Mouse (Mus musculus) embryonic facial prominence, embryonic 12.5 days (tissue): ENCODE measurements at regions not wholly inside any gene's neighbourhood (a gene's known extent, or its start where the extent isn't known, plus 50 kb on each side); places are given as distances from the start of the nearest gene placed in this dataset.
"Not testable (repeated sequence)": the region's sequence is repeated elsewhere in the genome, so short reads cannot be mapped to it uniquely, and the experiment has no call there.

Experiments used
- ATAC-seq: fragments of 200-750 bp; cut with Nextera tagmentation; 2 replicates; pipeline ENCODE4 v1.8.0; 2017; ENCODE audit not compliant: insufficient number of reproducible peaks, insufficient read depth, low FRiP score, low TSS enrichment
- H3K27ac ChIP-seq: fragments of 300-500 bp; sonication (generic); 2 replicates; pipeline ENCODE4 v1.5.1; 2016; ENCODE audit warnings: mild to moderate bottlenecking
- H3K27me3 ChIP-seq: fragments of 300-500 bp; sonication (generic); 2 replicates; pipeline ENCODE4 v1.6.1; 2016; ENCODE audit warnings: mild to moderate bottlenecking, moderate library complexity
- H3K36me3 ChIP-seq: fragments of 300-500 bp; sonication (generic); 2 replicates; pipeline ENCODE4 v1.6.1; 2016; ENCODE audit warnings: mild to moderate bottlenecking
- H3K4me1 ChIP-seq: fragments of 300-500 bp; sonication (generic); 2 replicates; pipeline ENCODE4 v1.6.1; 2016
- H3K4me2 ChIP-seq: fragments of 300-500 bp; sonication (generic); replicated peaks from 2 replicates; pipeline ENCODE4 v1.6.1; 2016; ENCODE audit warnings: mild to moderate bottlenecking, moderate library complexity
- H3K4me3 ChIP-seq: fragments of 300-500 bp; sonication (generic); 2 replicates; pipeline ENCODE4 v1.5.1; 2016; ENCODE audit warnings: mild to moderate bottlenecking
- H3K9ac ChIP-seq: fragments of 300-500 bp; sonication (generic); 2 replicates; pipeline ENCODE4 v1.6.1; 2016; ENCODE audit warnings: mild to moderate bottlenecking, moderate library complexity
- H3K9me3 ChIP-seq: fragments of 300-500 bp; sonication (generic); 2 replicates; pipeline ENCODE4 v1.6.1; 2016; ENCODE audit warnings: mild to moderate bottlenecking, moderate library complexity
- WGBS: fragments of 180-500 bp; shearing (Covaris S2); methylation state at CpG from one replicate; pipeline ENCODE4 v1.1.7; 2016; 5-methylcytosine and 5-hydroxymethylcytosine counted together

DNA sequence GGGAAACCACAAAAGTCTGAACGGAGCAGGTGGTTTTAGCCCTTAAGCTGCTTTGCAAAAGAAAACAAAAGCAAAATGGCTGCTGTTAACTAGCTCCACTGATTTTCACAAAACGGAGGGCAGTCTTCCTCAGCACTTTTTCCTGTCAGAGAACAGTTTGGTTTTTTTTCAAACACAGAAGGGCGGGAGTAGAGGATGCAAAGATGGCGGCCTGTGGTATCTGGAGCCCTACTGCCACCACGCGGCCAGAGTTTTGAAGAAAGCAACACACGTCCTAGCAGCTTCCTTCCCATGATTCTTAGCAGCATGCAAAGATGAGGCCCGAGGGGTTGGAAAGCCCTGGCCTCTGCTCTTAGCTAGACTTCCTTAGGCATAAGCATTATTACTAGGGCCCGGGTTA lies 191.6 kb upstream of the Olfr1324 start:
- Histone ChIP-seq H3K4me1 (no peaks in the 10 kb centered on the region), H3K4me3 (no peak overlapping the region), H3K4me2 (no peak overlapping the region), H3K9me3 (no peaks in the 10 kb centered on the region), H3K27ac (no peak overlapping the region), H3K36me3 (0 out of 2 replicates have a peak, but pooled peaks cover 2% of the 10 kb centered on the region), H3K9ac (no peak overlapping the region), H3K27me3 (no peaks in the 10 kb centered on the region)
- 62% methylated on average over 9 of the region's 9 CpGs for WGBS
- no peak for ATAC-seq

DNA sequence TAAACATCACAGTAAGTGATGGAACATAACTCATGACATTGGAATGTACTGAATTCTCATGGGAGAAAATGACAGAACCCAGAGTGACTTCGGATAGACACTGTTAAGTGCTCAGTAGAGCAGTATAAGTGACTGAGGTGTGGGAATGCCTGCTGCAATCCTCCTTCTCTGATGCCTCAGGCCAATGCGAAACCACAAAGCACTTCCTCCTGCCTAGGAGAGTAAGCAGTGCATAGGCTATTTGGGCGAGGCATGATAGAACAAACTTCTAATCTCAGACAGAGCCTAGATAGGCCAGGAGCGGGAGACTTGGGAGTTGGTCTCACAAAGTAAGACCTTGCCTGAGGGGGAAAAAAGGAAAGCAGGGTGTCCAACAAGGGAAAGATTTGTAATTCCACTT lies 190.6 kb upstream of the Olfr1324 start:
- Histone ChIP-seq H3K9me3 (no peaks in the 10 kb centered on the region), H3K4me2 (no peak overlapping the region), H3K4me3 (no peak overlapping the region), H3K9ac (no peak overlapping the region), H3K27ac (no peak overlapping the region), H3K27me3 (no peaks in the 10 kb centered on the region), H3K36me3 (0 out of 2 replicates have a peak, but pooled peaks cover 2% of the 10 kb centered on the region), H3K4me1 (no peaks in the 10 kb centered on the region)
- ATAC-seq: no peak
- 88% methylated on average over 4 of the region's 4 CpGs for WGBS

DNA sequence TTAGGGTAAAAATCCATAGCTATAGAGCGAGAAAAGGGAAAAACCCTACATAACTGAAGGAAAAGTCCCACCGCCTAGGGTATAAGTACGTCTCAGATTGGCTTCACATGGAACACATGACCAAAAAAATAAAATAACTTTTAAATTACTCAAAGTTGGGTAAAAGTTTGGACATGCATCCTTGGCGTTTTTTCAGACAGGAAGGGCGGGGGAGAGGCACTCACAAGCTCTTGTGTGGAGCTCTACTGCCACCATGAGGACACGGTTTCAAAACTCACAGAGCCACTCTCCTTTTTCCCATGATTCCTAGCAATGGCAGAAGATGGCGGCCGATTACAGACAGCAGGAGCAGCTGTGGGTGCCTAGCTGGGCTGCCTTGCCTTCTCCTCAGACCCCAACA lies 188.6 kb upstream of the Olfr1324 start:
- H3K36me3 ChIP-seq, H3K4me2 ChIP-seq, H3K4me3 ChIP-seq, H3K9ac ChIP-seq, H3K27ac ChIP-seq, H3K4me1 ChIP-seq, ATAC-seq, H3K9me3 ChIP-seq, H3K27me3 ChIP-seq: not testable (repeated sequence)
- 61% methylated on average over 8 of the region's 8 CpGs for WGBS

DNA sequence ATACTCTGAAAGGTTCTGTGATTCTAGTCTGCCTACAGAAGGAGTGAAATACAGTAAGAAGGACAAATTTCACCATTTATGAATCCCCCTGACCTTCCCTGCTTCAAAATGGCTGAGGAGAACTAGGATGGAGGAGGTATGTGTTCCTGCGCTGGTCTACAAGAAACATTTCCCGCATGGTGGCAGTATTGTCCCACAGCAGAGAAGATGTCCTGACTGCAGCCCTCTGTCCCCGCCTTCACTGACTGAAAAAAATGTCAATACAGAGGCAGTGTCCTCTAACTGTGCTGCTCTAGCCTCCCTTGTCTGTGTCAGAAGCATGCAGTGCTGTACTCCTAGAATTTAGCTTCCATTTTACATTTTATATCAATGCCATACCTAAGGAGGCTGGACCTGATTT lies 186.6 kb upstream of the Olfr1324 start:
- H3K27me3 ChIP-seq, ATAC-seq, H3K4me3 ChIP-seq, H3K27ac ChIP-seq, H3K4me1 ChIP-seq, H3K36me3 ChIP-seq, H3K9ac ChIP-seq, H3K9me3 ChIP-seq: not testable (repeated sequence)
- 72% methylated on average over 3 of the region's 3 CpGs for WGBS
- 0 out of 2 replicates have a peak overlapping the region, but pooled peaks have one; percentile 19 for H3K4me2 ChIP-seq

DNA sequence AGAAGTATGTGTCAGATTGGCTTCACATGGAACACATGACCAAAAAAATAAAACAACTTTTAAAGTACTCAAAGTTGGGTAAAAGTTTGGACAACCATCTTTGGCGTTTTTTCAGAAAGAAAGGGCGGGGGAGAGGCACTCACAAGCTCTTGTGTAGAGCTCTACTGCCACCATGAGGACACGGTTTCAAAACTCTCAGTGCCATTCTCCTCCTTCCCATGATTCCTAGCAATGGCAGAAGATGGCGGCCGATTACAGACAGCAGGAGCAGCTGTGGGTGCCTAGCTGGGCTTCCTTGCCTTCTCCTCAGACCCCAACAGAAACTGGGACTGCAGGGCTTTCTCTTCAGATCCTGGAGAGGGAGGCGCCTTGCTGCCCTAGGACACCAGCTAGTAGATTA lies 186.1 kb upstream of the Olfr1324 start:
- H3K4me1 ChIP-seq, H3K4me3 ChIP-seq, H3K9me3 ChIP-seq, H3K36me3 ChIP-seq, H3K27me3 ChIP-seq, ATAC-seq, H3K9ac ChIP-seq, H3K27ac ChIP-seq: not testable (repeated sequence)
- H3K4me2 ChIP-seq: 0 out of 2 replicates have a peak overlapping the region, but pooled peaks have one; percentile 19
- 69% methylated on average over 6 of the region's 6 CpGs for WGBS

DNA sequence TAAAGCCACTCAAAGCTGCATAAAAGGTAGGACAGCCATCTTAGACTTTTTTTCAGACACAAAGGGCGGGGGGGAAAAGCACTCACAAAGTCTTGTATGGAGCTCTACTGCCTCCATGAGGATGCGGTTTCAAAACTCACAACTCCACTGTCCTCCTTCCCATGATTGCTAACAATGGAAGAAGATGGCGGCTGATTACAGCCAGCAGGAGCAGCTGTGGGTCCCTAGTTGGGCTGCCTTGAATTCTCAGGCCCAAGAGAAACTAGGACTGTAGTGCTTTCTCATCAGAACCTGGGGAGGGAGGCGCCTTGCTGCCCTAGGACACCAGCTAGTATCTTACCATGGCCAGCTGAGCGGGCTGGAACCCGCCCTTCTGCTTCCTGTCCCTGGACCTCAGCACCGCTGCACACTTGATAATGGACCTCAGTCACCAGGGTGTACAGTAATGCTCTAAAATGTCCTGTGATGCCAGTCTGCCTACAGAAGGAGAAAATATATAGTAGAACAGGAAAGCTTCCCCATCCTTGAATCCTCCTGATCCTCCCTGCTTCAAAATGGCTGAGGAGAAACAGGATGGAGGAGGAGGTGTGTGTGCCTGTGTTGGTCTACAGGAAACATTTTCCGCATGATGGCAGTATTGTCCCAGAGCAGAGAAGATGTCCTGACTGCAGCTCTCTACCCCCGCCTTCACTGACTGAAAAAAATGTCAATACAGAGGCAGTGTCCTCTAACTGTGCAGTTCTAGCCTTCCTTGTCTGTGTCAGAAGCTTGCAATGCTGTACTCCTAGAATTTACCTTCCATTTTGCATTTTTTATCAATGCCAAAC lies 183.7 kb upstream of the Olfr1324 start:
- Histone ChIP-seq H3K4me1 (no peaks in the 10 kb centered on the region), H3K4me2 (no peak overlapping the region), H3K27me3 (no peaks in the 10 kb centered on the region), H3K9me3 (no peaks in the 10 kb centered on the region), H3K36me3 (peaks cover 6% of the 10 kb centered on the region; the same call in 1 of the 2 replicates), H3K27ac (no peak overlapping the region), H3K9ac (no peak overlapping the region), H3K4me3 (peak overlapping the region; percentile 16; the same call in 1 of the 2 replicates)
- WGBS: 67% methylated on average over 9 of the region's 9 CpGs
- no peak for ATAC-seq

DNA sequence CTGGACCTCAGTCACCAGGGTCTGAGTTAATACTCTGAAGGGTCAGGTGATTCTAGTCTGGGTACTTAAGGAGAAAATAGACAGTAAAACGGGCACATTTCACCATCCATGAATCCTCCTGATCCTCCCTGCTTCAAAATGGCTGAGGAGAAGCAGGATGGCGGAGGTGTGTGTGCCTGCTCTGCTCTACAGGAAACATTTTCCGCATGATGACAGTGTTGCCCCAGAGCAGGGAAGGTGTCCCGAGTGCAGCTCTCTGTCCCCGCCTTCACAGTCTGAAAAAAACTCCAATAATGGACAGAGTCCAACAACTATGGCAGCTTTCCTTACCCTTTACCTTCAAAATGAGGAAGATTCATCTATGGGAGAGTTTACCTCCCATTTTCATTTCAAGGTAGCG lies 179.8 kb upstream of the Olfr1324 start:
- H3K27ac ChIP-seq, H3K27me3 ChIP-seq, H3K36me3 ChIP-seq, H3K9me3 ChIP-seq, H3K9ac ChIP-seq, ATAC-seq, H3K4me2 ChIP-seq, H3K4me3 ChIP-seq, H3K4me1 ChIP-seq: not testable (repeated sequence)
- 79% methylated on average over 6 of the region's 6 CpGs for WGBS

DNA sequence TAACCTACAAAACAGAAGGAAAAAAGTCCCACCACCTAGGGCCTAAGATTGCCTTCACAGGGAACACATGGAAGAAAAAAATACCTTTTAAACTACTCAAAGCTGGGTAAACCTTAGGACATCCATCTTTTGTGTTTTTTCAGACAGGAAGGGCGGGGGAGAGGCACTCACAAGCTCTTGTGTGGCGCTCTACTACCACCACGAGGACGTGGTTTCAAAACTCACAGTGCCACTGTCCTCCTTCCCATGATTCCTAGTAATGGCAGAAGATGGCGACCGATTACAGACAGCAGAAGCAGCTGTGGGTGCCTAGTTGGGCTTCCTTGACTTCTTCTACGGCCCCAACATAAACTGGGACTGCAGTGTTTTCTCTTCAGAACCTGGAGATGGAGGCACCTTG lies 179.3 kb upstream of the Olfr1324 start:
- H3K9me3 ChIP-seq: no peaks in the 10 kb centered on the region
- no peak overlapping the region for H3K27ac ChIP-seq
- H3K36me3 ChIP-seq: peaks cover 6% of the 10 kb centered on the region; the same call in 1 of the 2 replicates
- no peak overlapping the region for H3K4me2 ChIP-seq
- H3K4me1 ChIP-seq: no peaks in the 10 kb centered on the region
- H3K9ac ChIP-seq: no peak overlapping the region
- no peak overlapping the region for H3K4me3 ChIP-seq
- 67% methylated on average over 7 of the region's 7 CpGs for WGBS
- no peaks in the 10 kb centered on the region for H3K27me3 ChIP-seq
- no peak for ATAC-seq

DNA sequence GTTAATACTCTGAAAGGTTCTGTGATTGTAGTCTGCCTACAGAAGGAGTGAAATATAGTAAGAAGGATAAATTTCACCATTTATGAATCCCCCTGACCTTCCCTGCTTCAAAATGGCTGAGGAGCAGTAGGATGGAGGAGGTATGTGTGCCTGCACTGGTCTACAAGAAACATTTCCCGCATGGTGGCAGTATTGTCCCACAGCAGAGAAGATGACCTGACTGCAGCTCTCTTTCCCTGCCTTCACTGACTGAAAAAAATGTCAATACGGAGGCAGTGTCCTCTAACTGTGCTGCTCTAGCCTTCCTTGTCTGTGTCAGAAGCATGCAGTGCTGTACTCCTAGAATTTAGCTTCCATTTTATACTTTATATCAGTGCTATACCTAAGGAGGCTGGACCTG lies 177.2 kb upstream of the Olfr1324 start:
- not testable (repeated sequence) for H3K9ac ChIP-seq, H3K27ac ChIP-seq, ATAC-seq, H3K36me3 ChIP-seq, H3K4me2 ChIP-seq, H3K4me1 ChIP-seq, H3K27me3 ChIP-seq, H3K9me3 ChIP-seq, H3K4me3 ChIP-seq
- 46% methylated on average over 2 of the region's 2 CpGs for whole genome bisulfite sequencing

DNA sequence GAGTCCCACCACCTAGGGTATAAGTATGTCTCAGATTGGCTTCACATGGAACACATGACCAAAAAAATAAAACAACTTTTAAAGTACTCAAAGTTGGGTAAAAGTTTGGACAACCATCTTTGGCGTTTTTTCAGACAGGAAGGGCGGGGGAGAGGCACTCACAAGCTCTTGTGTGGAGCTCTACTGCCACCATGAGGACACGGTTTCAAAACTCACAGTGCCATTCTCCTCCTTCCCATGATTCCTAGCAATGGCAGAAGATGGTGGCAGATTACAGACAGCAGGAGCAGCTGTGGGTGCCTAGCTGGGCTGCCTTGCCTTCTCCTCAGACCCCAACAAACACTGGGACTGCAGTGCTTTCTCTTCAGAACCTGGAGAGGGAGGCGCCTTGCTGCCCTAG lies 176.7 kb upstream of the Olfr1324 start:
- not testable (repeated sequence) for H3K4me3 ChIP-seq, H3K36me3 ChIP-seq, H3K4me2 ChIP-seq, H3K27me3 ChIP-seq, ATAC-seq, H3K4me1 ChIP-seq, H3K9me3 ChIP-seq, H3K27ac ChIP-seq, H3K9ac ChIP-seq
- 62% methylated on average over 4 of the region's 4 CpGs for WGBS

DNA sequence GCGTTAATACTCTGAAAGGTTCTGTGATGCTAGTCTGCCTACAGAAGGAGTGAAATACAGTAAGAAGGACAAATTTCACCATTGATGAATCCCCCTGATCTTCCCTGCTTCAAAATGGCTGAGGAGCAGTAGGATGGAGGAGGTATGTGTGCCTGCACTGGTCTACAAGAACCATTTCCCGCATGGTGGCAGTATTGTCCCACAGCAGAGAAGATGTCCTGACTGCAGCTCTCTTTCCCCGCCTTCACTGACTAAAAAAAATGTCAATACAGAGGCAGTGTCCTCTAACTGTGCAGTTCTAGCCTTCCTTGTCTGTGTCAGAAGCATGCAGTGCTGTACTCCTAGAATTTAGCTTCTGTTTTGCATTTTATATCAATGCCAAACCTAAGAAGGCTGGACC lies 174.6 kb upstream of the Olfr1324 start:
- 59% methylated on average over 3 of the region's 3 CpGs for WGBS
- H3K27ac ChIP-seq, ATAC-seq, H3K4me1 ChIP-seq, H3K27me3 ChIP-seq, H3K9me3 ChIP-seq, H3K9ac ChIP-seq, H3K36me3 ChIP-seq: not testable (repeated sequence)
- H3K4me3 ChIP-seq: peak overlapping the region; percentile 17; the same call in 1 of the 2 replicates
- 0 out of 2 replicates have a peak overlapping the region, but pooled peaks have one; percentile 21 for H3K4me2 ChIP-seq

DNA sequence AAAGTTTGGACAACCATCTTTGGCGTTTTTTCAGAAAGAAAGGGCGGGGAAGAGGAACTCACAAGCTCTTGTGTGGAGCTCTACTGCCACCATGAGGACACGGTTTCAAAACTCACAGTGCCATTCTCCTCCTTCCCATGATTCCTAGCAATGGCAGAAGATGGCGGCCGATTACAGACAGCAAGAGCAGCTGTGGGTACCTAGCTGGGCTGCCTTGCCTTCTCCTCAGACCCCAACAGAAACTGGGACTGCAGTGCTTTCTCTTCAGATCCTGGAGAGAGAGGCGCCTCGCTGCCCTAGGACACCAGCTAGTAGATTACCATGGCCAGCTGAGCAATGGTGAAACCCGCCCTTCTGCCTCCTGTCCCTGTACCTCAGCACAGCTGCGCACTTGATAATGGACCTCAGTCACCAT lies 174.2 kb upstream of the Olfr1324 start:
- peak overlapping the region; percentile 17; the same call in 1 of the 2 replicates for H3K4me3 ChIP-seq
- not testable (repeated sequence) for H3K27ac ChIP-seq, ATAC-seq, H3K4me1 ChIP-seq, H3K9ac ChIP-seq, H3K9me3 ChIP-seq, H3K27me3 ChIP-seq
- 65% methylated on average over 9 of the region's 9 CpGs for WGBS
- peaks cover 13% of the 10 kb centered on the region for H3K36me3 ChIP-seq
- H3K4me2 ChIP-seq: 0 out of 2 replicates have a peak overlapping the region, but pooled peaks have one; percentile 21
